Mouse (Mus musculus) lung, embryonic 16.5 days (tissue): Measurements from ENCODE around the gene Itga9. TPM values are rescaled to one million over a fixed set of nuclear protein-coding genes. Genes with fewer than 3 reads are reported as not detected.

Experiments used
- ATAC-seq: fragments of 200-750 bp; cut with Nextera tagmentation; 2 replicates; pipeline ENCODE4 v1.8.0; 2017; ENCODE audit warnings: low read depth, mild to moderate bottlenecking, moderate library complexity
- H3K27ac ChIP-seq: fragments of 300-500 bp; sonication (generic); 2 replicates; pipeline ENCODE4 v1.5.1; 2014; ENCODE audit warnings: mild to moderate bottlenecking, control low read depth, low read length
- H3K27me3 ChIP-seq: fragments of 300-500 bp; sonication (generic); 2 replicates; pipeline ENCODE4 v1.6.1; 2014; ENCODE audit warnings: low read depth, low read length, mixed read lengths; ENCODE audit not compliant: control insufficient read depth, insufficient read depth
- H3K36me3 ChIP-seq: fragments of 300-500 bp; sonication (generic); 2 replicates; pipeline ENCODE4 v1.6.1; 2014; ENCODE audit warnings: low read length; ENCODE audit not compliant: control insufficient read depth, insufficient read depth
- H3K4me1 ChIP-seq: fragments of 300-500 bp; sonication (generic); replicated peaks from 2 replicates; pipeline ENCODE4 v1.6.1; 2014; ENCODE audit warnings: low read length, mixed read lengths; ENCODE audit not compliant: control insufficient read depth, insufficient read depth
- H3K4me2 ChIP-seq: fragments of 300-500 bp; sonication (generic); 2 replicates; pipeline ENCODE4 v1.6.1; 2014; ENCODE audit warnings: low read depth, low read length, control low read depth
- H3K4me3 ChIP-seq: fragments of 300-500 bp; sonication (generic); 2 replicates; pipeline ENCODE4 v1.5.1; 2014; ENCODE audit warnings: mild to moderate bottlenecking, low read length, control low read depth
- H3K9ac ChIP-seq: fragments of 300-500 bp; sonication (generic); 2 replicates; pipeline ENCODE4 v1.6.1; 2014; ENCODE audit warnings: low read length, control low read depth
- H3K9me3 ChIP-seq: fragments of 300-500 bp; sonication (generic); 2 replicates; pipeline ENCODE4 v1.6.1; 2016; ENCODE audit warnings: low read length; ENCODE audit not compliant: control insufficient read depth
- WGBS: fragments of 180-500 bp; shearing (Covaris S2); extraction: QIAGEN DNeasy Blood & Tissue Kit; methylation state at CpG from one replicate; pipeline ENCODE4 v1.1.7; 2014; 5-methylcytosine and 5-hydroxymethylcytosine counted together
- polyA plus RNA-seq: library from polyadenylated mRNA; unstranded; fragments of >200 nt; fragmentation: Nextera tagmentation; extraction: Ambion mirVana; gene quantifications from 2 replicates; pipeline ENCODE4 v1.2.1, GENCODE M21; 2015

The Itga9 gene
- polyA plus RNA-seq, 1 experiment from 2014 or later: 6.0 TPM

GRCm38 (mm10) chr9:118807669-118808068 lies 201.2 kb downstream of the Itga9 start:
- Histone ChIP-seq H3K9ac (no peak overlapping the region), H3K4me2 (no peak overlapping the region), H3K27ac (no peak overlapping the region), H3K4me3 (no peak overlapping the region), H3K27me3 (no peaks in the 10 kb centered on the region), H3K36me3 (no peaks in the 10 kb centered on the region), H3K9me3 (no peaks in the 10 kb centered on the region), H3K4me1 (no peaks in the 10 kb centered on the region)
- 90% methylated on average over 3 of the region's 3 CpGs for WGBS
- no peak for ATAC-seq

GRCm38 (mm10) chr9:118812221-118812620 lies 205.7 kb downstream of the Itga9 start:
- Histone ChIP-seq H3K27ac (no peak overlapping the region), H3K9me3 (no peaks in the 10 kb centered on the region), H3K9ac (no peak overlapping the region), H3K36me3 (no peaks in the 10 kb centered on the region), H3K27me3 (no peaks in the 10 kb centered on the region), H3K4me1 (no peaks in the 10 kb centered on the region), H3K4me2 (no peak overlapping the region), H3K4me3 (no peak overlapping the region)
- no peak for ATAC-seq
- 78% methylated on average over 7 of the region's 7 CpGs for WGBS

GRCm38 (mm10) chr9:118813492-118813891 lies 207.0 kb downstream of the Itga9 start:
- ATAC-seq: no peak
- H3K36me3 ChIP-seq: no peaks in the 10 kb centered on the region
- peaks cover 3% of the 10 kb centered on the region; the same call in 1 of the 2 replicates for H3K4me1 ChIP-seq
- no peak overlapping the region for H3K4me3 ChIP-seq
- no peaks in the 10 kb centered on the region for H3K27me3 ChIP-seq
- H3K9ac ChIP-seq: no peak overlapping the region
- H3K9me3 ChIP-seq: no peaks in the 10 kb centered on the region
- no peak overlapping the region for H3K27ac ChIP-seq
- H3K4me2 ChIP-seq: no peak overlapping the region
- 83% methylated on average over 5 of the region's 5 CpGs for WGBS

GRCm38 (mm10) chr9:118814056-118814455 lies 207.6 kb downstream of the Itga9 start:
- no peak overlapping the region for H3K27ac ChIP-seq
- peaks cover 6% of the 10 kb centered on the region; the same call in 1 of the 2 replicates for H3K4me1 ChIP-seq
- 67% methylated on average over 16 of the region's 16 CpGs for WGBS
- H3K9ac ChIP-seq: no peak overlapping the region
- no peak overlapping the region for H3K4me3 ChIP-seq
- H3K9me3 ChIP-seq: no peaks in the 10 kb centered on the region
- no peaks in the 10 kb centered on the region for H3K36me3 ChIP-seq
- no peak overlapping the region for H3K4me2 ChIP-seq
- no peaks in the 10 kb centered on the region for H3K27me3 ChIP-seq
- no peak for ATAC-seq

- no peak overlapping the region for H3K4me2 ChIP-seq
- H3K4me1 ChIP-seq: peaks cover 6% of the 10 kb centered on the region; the same call in 1 of the 2 replicates
- ATAC-seq: no peak
- no peak overlapping the region for H3K4me3 ChIP-seq
- no peaks in the 10 kb centered on the region for H3K27me3 ChIP-seq
- no peak overlapping the region for H3K9ac ChIP-seq
- no peaks in the 10 kb centered on the region for H3K36me3 ChIP-seq
- no peak overlapping the region for H3K27ac ChIP-seq
- 45% methylated on average over 8 of the region's 8 CpGs for WGBS
- no peaks in the 10 kb centered on the region for H3K9me3 ChIP-seq
These were observed 208.0 kb downstream of the Itga9 start for GRCm38 (mm10) chr9:118814461-118814860.

GRCm38 (mm10) chr9:118815543-118815942 lies 209.1 kb downstream of the Itga9 start:
- Histone ChIP-seq H3K27ac (no peak overlapping the region), H3K9me3 (no peaks in the 10 kb centered on the region), H3K27me3 (no peaks in the 10 kb centered on the region), H3K4me3 (no peak overlapping the region), H3K4me2 (no peak overlapping the region), H3K36me3 (no peaks in the 10 kb centered on the region), H3K9ac (no peak overlapping the region), H3K4me1 (peaks cover 6% of the 10 kb centered on the region; the same call in 1 of the 2 replicates)
- WGBS: 98% methylated on average over 8 of the region's 8 CpGs
- ATAC-seq: no peak

- no peak for ATAC-seq
- H3K27ac ChIP-seq: no peak overlapping the region
- H3K27me3 ChIP-seq: no peaks in the 10 kb centered on the region
- H3K4me3 ChIP-seq: no peak overlapping the region
- H3K9ac ChIP-seq: no peak overlapping the region
- peaks cover 13% of the 10 kb centered on the region for H3K4me1 ChIP-seq
- H3K4me2 ChIP-seq: no peak overlapping the region
- H3K9me3 ChIP-seq: no peaks in the 10 kb centered on the region
- WGBS: 64% methylated on average over 3 of the region's 3 CpGs
- H3K36me3 ChIP-seq: no peaks in the 10 kb centered on the region
These were observed 212.0 kb downstream of the Itga9 start for GRCm38 (mm10) chr9:118818508-118818907.

GRCm38 (mm10) chr9:118821220-118822185 lies 215.0 kb downstream of the Itga9 start:
- Histone ChIP-seq H3K9me3 (no peaks in the 10 kb centered on the region), H3K27ac (no peak overlapping the region), H3K27me3 (no peaks in the 10 kb centered on the region), H3K4me3 (no peak overlapping the region), H3K4me1 (peaks cover 13% of the 10 kb centered on the region), H3K9ac (no peak overlapping the region; the same call in 1 of the 2 replicates), H3K4me2 (peak overlapping the region; percentile 33), H3K36me3 (no peaks in the 10 kb centered on the region)
- WGBS: 47% methylated on average over 21 of the region's 21 CpGs
- peak; percentile 58; the same call in 1 of the 2 replicates for ATAC-seq

GRCm38 (mm10) chr9:118822186-118822555 lies 215.7 kb downstream of the Itga9 start:
- H3K36me3 ChIP-seq: no peaks in the 10 kb centered on the region
- no peak overlapping the region for H3K4me3 ChIP-seq
- no peak overlapping the region for H3K27ac ChIP-seq
- WGBS: 50% methylated on average over 3 of the region's 3 CpGs
- peak; percentile 32; the same call in 1 of the 2 replicates for ATAC-seq
- H3K4me2 ChIP-seq: no peak overlapping the region; the same call in 1 of the 2 replicates
- H3K27me3 ChIP-seq: no peaks in the 10 kb centered on the region
- H3K4me1 ChIP-seq: peaks cover 13% of the 10 kb centered on the region
- no peaks in the 10 kb centered on the region for H3K9me3 ChIP-seq
- H3K9ac ChIP-seq: no peak overlapping the region
